In genomic region chr3:105436383-105436782, GRCm38 (mm10) we compare ENCODE assay signal across 21 mouse cellular contexts. TPM values are rescaled to one million over a fixed set of nuclear protein-coding genes. Genes with fewer than 3 reads are reported as not detected.
A peak's percentile ranks its signal among the peaks of the same experiment; 100 is the strongest.
DNase-seq lines count a peak whose midpoint lies in the region; ATAC-seq and TF ChIP-seq lines count a peak whose summit lies in the region.
"Had no signal": no experiment of that assay in that cellular context is flagged by ENCODE, and none has a peak within 500 bp of the region (broad histone marks: within the 10 kb centered on the region; RNA-seq: fewer than 3 reads in every experiment).

No protein-coding gene starts in this region.

- no peaks in the 10 kb centered on the region for H3K27me3 ChIP-seq in forebrain, embryonic 16.5 days (replicated peaks; ENCODE audit: control insufficient read depth, insufficient read depth, low read length)
- H3K27me3 ChIP-seq in forebrain, embryonic 11.5 days (ENCODE audit: control insufficient read depth, insufficient read depth, low read length): no peaks in the 10 kb centered on the region
- H3K27me3 ChIP-seq: embryonic facial prominence, embryonic 15.5 days had no signal

- ATAC-seq in forebrain, embryonic 16.5 days: peak; percentile 72
- no peak for ATAC-seq in forebrain, embryonic 11.5 days (replicated peaks; ENCODE audit: low FRiP score)
- ATAC-seq: intestine, embryonic 16.5 days had no signal

- no peak overlapping the region for H3K4me3 ChIP-seq in forebrain, embryonic 16.5 days (replicated peaks; ENCODE audit: low read length)
- H3K4me3 ChIP-seq in forebrain, embryonic 11.5 days (ENCODE audit: low read depth, low read length): no peak overlapping the region
- no peak overlapping the region for H3K4me3 ChIP-seq in gastrocnemius, adult 2 months
- H3K4me3 ChIP-seq: embryonic facial prominence, embryonic 15.5 days; heart, adult 2 months had no signal

- H3K4me1 ChIP-seq in forebrain, embryonic 16.5 days (replicated peaks; ENCODE audit: control insufficient read depth, insufficient read depth, low read length): no peaks in the 10 kb centered on the region
- no peaks in the 10 kb centered on the region for H3K4me1 ChIP-seq in forebrain, embryonic 11.5 days (replicated peaks; ENCODE audit: control insufficient read depth, insufficient read depth, low read length)
- H3K4me1 ChIP-seq: embryonic facial prominence, embryonic 15.5 days had no signal

- intact Hi-C loops in gastrocnemius, adult 2 months (cut with DNase I): no loop called here

- TF ChIP-seq CTCF in gastrocnemius, adult 2 months (IDR thresholded peaks at IDR 0.05): no peak

- DNase-seq in forebrain, embryonic 11.5 days (ENCODE audit: low spot score): no peak
- peak; percentile 28 to 45 for DNase-seq in layer of hippocampus, adult 18-20 months (ENCODE audit: low spot score in 2 of 2)
- no peak for DNase-seq in layer of hippocampus, adult 9-10 months (ENCODE audit: low spot score)
- DNase-seq in right cerebral cortex, postnatal 14 days: peak; percentile 10
- no peak for DNase-seq in right cerebral cortex, postnatal 4 days
- DNase-seq in gastrocnemius, adult 2 months: no peak
- DNase-seq: adrenal gland, postnatal 14 days; cerebellum, adult 11-12 months; cerebellum, postnatal 25 days; gastrocnemius, postnatal 14 days; heart, adult 2 months; heart, postnatal 36 days; kidney, postnatal 36 days; liver; lung, postnatal 10 days; thymus, postnatal 36 days had no signal

- WGBS in forebrain, embryonic 16.5 days: 31% methylated on average over 2 of the region's 2 CpGs
- 50% methylated on average over 2 of the region's 2 CpGs for WGBS in forebrain, embryonic 11.5 days

- H3K4me2 ChIP-seq in forebrain, embryonic 16.5 days (ENCODE audit: low read length): no peak overlapping the region
- no peak overlapping the region for H3K4me2 ChIP-seq in forebrain, embryonic 11.5 days (ENCODE audit: low read depth, low read length, severe bottlenecking)
- H3K4me2 ChIP-seq: embryonic facial prominence, embryonic 15.5 days had no signal

- H3K36me3 ChIP-seq in forebrain, embryonic 16.5 days (ENCODE audit: control insufficient read depth, insufficient read depth): no peaks in the 10 kb centered on the region
- no peaks in the 10 kb centered on the region for H3K36me3 ChIP-seq in forebrain, embryonic 11.5 days (ENCODE audit: control insufficient read depth, insufficient read depth, low read length)
- H3K36me3 ChIP-seq: embryonic facial prominence, embryonic 15.5 days; G1E had no signal

- H3K27ac ChIP-seq in forebrain, embryonic 16.5 days (ENCODE audit: low read length): no peak overlapping the region
- H3K27ac ChIP-seq in forebrain, embryonic 11.5 days (ENCODE audit: low read depth, low read length): no peak overlapping the region
- H3K27ac ChIP-seq in gastrocnemius, adult 2 months: no peak overlapping the region
- H3K27ac ChIP-seq: embryonic facial prominence, embryonic 15.5 days; heart, adult 2 months had no signal

- H3K9ac ChIP-seq in forebrain, embryonic 16.5 days (replicated peaks; ENCODE audit: low read depth, low read length): no peak overlapping the region
- no peak overlapping the region for H3K9ac ChIP-seq in forebrain, embryonic 11.5 days (ENCODE audit: low read length)
- H3K9ac ChIP-seq: embryonic facial prominence, embryonic 15.5 days had no signal

- no peaks in the 10 kb centered on the region for H3K9me3 ChIP-seq in forebrain, embryonic 16.5 days (ENCODE audit: control insufficient read depth, low read length)
- no peaks in the 10 kb centered on the region for H3K9me3 ChIP-seq in forebrain, embryonic 11.5 days (ENCODE audit: control insufficient read depth, low read length)
- H3K9me3 ChIP-seq: embryonic facial prominence, embryonic 15.5 days; G1E had no signal

RNA-seq across cellular contexts. Expression of gene Kcnd3, which starts 15.7 kb away (rescaled TPM):
- 7.6 and 8.6 TPM in 2 replicates for polyA plus RNA-seq in forebrain, embryonic 16.5 days (2015; fragmentation: Nextera tagmentation; extraction: Ambion mirVana)
- polyA plus RNA-seq in forebrain, embryonic 11.5 days (2014; fragmentation: Nextera tagmentation; extraction: Ambion mirVana): 1.3 and 2.1 TPM in 2 replicates
- total RNA-seq in layer of hippocampus, adult 18-20 months (2021): 10 to 100 TPM; 61.6 to 63.9 TPM
- under 1 TPM; 0.05 to 0.08 TPM for total RNA-seq in gastrocnemius, adult 2 months (2021)
- total RNA-seq: megakaryocyte, adult 5-6 weeks had no signal
- polyA plus RNA-seq: G1E had no signal

Comparison
In these comparisons a context has a peak if more than half of its experiments do, and no peak if none do; other contexts are left out.
1. DNase-seq: peak in layer of hippocampus, adult 18-20 months (2 of 2) and right cerebral cortex, postnatal 14 days (single experiment); none in forebrain, embryonic 11.5 days (single experiment), layer of hippocampus, adult 9-10 months (single experiment), right cerebral cortex, postnatal 4 days (single experiment) and gastrocnemius, adult 2 months (single experiment).
2. RNA of gene Kcnd3, which starts 15.7 kb away (total RNA-seq): 61.6 to 63.9 TPM in layer of hippocampus, adult 18-20 months; 0.05 to 0.08 TPM in gastrocnemius, adult 2 months; every median in the first group is over 10 times any median in the second.